Mouse (Mus musculus) erythroblast, embryonic 14.5 days (primary cell): ENCODE results near the gene Kbtbd8.

Source experiments
- GATA1 ChIP-seq: IDR thresholded peaks from 2 replicates; pipeline ENCODE4 v1.6.1; 2012; ENCODE audit warnings: low read length, inconsistent platforms, mixed read lengths
- TAL1 ChIP-seq: IDR thresholded peaks from 3 replicates; pipeline ENCODE4 v1.6.1; 2012; ENCODE audit warnings: low read length, inconsistent platforms, mixed read lengths

GRCm38 (mm10) chr6:95085276-95085675 lies 31.8 kb upstream of the Kbtbd8 start:
- TF ChIP-seq GATA1 (no peak), TAL1 (no peak)
